Mouse (Mus musculus) cortical plate, adult 2 months (tissue): ENCODE data around the gene Cacna2d2. TPM values are rescaled to one million over a fixed set of nuclear protein-coding genes. Genes with fewer than 3 reads are reported as not detected.

Experiments
- H3K27ac ChIP-seq: fragments of 200-500 bp; 2 replicates; pipeline ENCODE4 v1.5.1; 2012; ENCODE audit warnings: low read length, control low read depth, inconsistent platforms; ENCODE audit not compliant: insufficient read depth
- H3K4me1 ChIP-seq: fragments of 200-500 bp; 2 replicates; pipeline ENCODE4 v1.6.1; 2011; ENCODE audit warnings: low read length; ENCODE audit not compliant: control insufficient read depth, insufficient read depth
- H3K4me3 ChIP-seq: fragments of 200-500 bp; 2 replicates; pipeline ENCODE4 v1.5.1; 2011; ENCODE audit warnings: mild to moderate bottlenecking, low read length, control low read depth; ENCODE audit not compliant: insufficient read depth
- CTCF ChIP-seq: fragments of 200-500 bp; IDR thresholded peaks from 2 replicates; pipeline ENCODE4 v1.5.1; 2011; ENCODE audit warnings: mild to moderate bottlenecking, control low read depth, low read length; ENCODE audit not compliant: insufficient read depth; ENCODE audit errors: extremely low read depth
- POLR2A ChIP-seq: fragments of 200-500 bp; IDR thresholded peaks from 2 replicates; pipeline ENCODE4 v1.6.1; 2011; ENCODE audit warnings: mild to moderate bottlenecking, low read length, control low read depth; ENCODE audit not compliant: insufficient read depth; ENCODE audit errors: extremely low read depth
- polyA plus RNA-seq: library from polyadenylated mRNA; depleted of rRNA; stranded (reverse); fragments of >200 nt; gene quantifications from 2 replicates; pipeline ENCODE4 v1.2.3, GENCODE M21; 2012

The Cacna2d2 gene
- polyA plus RNA-seq, 1 experiment = 32.9 TPM

DNA sequence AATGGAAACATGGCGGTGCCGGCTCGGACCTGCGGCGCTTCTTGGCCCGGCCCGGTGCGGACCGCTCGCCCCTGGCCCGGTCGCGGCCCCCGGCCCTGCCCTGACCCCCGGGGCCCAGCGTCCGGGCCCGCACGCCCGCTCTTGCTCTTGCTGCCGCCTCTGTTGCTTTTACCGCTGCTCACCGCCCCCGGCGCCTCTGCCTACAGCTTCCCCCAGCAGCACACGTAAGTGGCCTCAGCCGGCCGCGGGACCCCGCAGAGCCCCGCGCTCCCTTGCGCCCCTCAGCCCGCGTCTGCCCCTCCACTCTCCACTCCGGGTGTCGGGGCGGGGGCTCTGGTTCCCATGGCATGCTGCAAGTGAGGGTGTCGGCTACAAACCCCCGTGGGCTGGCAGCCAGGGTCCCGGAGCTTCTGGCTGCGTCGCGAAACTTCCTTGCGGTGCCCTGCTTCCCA lies 674 bp downstream of the Cacna2d2 start:
- H3K27ac ChIP-seq = no peak overlapping the region
- H3K4me3 ChIP-seq = peak overlapping the region; percentile 44
- TF ChIP-seq POLR2A (no peak), CTCF (no peak)

DNA sequence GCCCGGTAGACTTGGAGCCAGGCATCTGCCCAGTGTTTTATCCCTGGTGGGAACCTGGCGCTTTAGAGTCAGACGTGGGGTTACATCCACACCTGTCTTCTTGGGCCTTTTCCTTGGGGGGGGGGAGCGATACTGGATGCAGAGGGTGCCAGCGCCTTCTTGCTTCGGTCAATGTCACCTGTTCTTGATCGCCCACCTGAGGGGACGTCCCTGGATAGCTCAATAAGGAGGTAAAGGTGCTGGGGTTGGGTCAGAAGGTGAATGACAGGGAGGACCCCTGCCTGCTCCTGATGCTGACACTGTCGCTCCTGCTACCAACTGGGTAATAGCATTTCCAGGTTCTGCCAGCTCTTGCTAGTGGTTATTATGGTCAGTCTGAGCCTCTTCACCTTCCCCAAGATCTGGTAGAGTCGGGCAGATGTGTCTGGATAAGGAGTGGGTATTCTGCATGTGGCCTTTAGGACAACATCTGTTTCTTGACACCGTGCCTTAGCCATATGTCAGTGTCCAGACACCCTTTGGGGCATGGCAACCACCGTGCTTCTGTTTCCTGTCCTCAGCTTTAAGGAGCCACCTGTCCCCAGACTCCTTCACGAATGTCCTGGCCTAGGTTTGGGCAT lies 1.4 kb downstream of the Cacna2d2 start:
- TF ChIP-seq POLR2A (no peak), CTCF (no peak)
- Histone ChIP-seq H3K4me3 (peak overlapping the region; percentile 44), H3K4me1 (no peaks in the 10 kb centered on the region), H3K27ac (no peak overlapping the region)

More for the DNA sequence above, 674 bp downstream of the Cacna2d2 start:
- no peaks in the 10 kb centered on the region for H3K4me1 ChIP-seq

DNA sequence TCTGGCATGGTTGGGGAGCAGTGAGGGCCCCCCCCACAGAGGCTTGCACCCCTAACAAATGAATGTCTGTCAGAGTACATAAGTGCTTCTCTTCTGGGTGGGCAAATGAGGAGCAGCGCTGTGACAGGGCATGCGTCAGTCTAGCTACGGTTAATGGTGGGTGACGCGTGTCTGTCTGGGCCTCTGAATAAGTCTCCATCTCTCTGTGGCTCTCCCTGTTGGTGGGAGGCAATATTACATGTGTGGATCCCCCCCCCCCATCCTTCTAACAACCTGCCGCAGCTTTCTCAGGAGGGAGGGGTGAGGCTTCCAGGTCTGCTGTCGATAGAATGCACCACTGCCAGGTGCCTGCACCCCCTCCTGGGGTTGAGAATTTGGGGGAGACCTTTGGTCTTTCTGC lies 3.7 kb downstream of the Cacna2d2 start:
- no peak for TF ChIP-seq POLR2A
- TF ChIP-seq CTCF = 0 out of 2 replicates have a peak, but pooled peaks have one; percentile 6
- H3K27ac ChIP-seq = no peak overlapping the region
- H3K4me3 ChIP-seq = no peak overlapping the region
- peaks cover 2% of the 10 kb centered on the region; the same call in 1 of the 2 replicates for H3K4me1 ChIP-seq

DNA sequence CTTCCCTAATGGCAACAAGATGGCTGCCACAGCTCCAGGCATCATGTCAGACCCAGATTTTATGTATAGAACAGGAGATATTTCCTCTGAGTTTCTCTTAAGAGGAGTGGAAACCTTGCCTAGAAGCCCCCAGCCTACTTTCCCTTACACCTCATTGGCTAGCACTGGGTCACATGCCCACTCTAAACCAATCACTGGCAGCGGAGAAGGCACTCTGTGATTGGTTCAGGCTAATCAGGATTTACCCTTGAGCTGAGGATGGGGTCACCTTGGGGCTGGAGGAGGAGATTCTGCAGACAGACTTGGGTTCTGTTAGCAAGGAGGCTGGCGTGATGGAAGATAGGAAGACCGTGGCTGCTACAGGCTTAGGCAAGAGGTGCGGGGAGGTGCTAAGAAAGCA lies 10.0 kb downstream of the Cacna2d2 start:
- no peak overlapping the region for H3K4me3 ChIP-seq
- no peak overlapping the region for H3K27ac ChIP-seq
- TF ChIP-seq CTCF = no peak
- TF ChIP-seq POLR2A = no peak
- peaks cover 2% of the 10 kb centered on the region; the same call in 1 of the 2 replicates for H3K4me1 ChIP-seq

DNA sequence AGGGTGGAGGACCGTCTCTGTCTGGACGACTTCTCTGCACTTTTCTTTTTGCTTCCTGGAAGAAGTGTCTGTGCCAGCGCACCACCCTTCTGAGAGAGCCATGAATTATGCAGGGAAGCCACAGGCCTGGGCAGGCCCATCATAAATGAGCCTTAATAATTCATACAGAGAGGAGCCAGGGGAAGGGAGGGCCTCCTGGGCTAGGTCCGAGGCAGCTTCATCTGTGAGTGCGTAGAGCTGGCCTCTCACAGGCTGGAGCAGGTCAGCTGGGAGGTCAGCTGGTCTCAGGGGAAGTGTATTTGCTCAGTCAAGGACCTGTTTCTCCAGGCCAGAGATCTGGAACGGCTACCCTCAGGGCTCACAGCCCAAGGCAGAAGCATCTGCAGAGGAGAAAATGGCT lies 17.7 kb downstream of the Cacna2d2 start:
- Histone ChIP-seq H3K4me3 (no peak overlapping the region), H3K27ac (no peak overlapping the region), H3K4me1 (no peaks in the 10 kb centered on the region)
- TF ChIP-seq POLR2A (no peak), CTCF (no peak)

DNA sequence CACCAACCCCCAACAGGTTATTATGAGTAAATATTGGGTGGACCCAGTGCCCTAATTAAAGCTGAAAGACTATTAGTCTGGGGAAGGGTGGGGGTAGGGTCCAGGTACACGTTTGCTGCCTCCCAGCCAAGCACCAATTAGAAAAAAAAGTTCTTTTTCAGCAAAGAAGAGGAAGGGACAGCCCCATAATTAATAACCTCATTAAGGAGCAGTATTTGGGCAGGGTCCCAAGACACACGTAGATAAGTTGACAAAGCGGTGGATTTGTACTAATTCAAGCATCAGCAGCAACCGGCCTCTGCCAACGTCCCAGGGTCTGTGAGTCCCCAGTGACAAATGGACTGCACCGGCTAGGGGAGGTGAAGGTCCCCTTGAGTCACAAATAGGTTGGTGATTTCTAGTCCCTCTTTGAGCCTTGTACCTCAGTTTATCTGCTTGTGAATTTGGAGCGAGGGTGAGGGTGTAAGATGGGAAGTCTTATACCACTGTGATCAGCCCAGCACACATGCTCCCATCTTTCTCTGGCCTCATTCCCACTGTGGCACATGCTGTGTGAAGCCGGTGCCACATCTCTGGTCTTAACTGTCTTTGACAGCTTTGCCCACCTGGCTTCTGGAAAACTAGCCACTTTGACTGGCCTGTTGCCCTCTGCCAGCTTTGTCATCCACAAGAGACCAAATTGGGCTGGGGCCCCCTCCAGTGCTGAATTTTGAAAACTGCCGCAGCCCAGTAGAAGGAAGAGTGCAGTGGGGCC lies 20.3 kb downstream of the Cacna2d2 start:
- Histone ChIP-seq H3K27ac (no peak overlapping the region), H3K4me1 (no peaks in the 10 kb centered on the region), H3K4me3 (no peak overlapping the region)
- no peak for TF ChIP-seq POLR2A
- no peak for TF ChIP-seq CTCF

DNA sequence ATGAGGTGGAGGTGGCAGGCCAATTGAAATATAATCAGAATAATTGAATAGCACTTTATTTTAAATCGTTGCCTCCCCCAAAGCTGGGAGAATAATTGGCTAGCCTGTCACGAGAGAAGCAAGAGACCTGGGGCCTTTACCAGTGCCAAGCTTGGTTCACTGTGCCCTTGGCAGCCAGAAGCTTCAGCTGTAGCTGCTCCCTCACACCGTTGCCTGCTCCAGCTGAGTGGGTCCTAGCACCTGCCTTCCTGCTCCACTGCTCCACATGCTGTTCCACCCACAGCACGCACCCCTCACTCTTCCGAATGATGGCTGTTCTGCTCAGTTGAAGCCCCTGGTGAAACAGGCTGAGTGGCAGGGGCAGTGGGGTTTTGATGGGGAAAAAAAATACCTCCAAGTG lies 21.5 kb downstream of the Cacna2d2 start:
- no peak overlapping the region for H3K4me3 ChIP-seq
- no peak for TF ChIP-seq POLR2A
- no peak for TF ChIP-seq CTCF
- no peaks in the 10 kb centered on the region for H3K4me1 ChIP-seq
- H3K27ac ChIP-seq = no peak overlapping the region

DNA sequence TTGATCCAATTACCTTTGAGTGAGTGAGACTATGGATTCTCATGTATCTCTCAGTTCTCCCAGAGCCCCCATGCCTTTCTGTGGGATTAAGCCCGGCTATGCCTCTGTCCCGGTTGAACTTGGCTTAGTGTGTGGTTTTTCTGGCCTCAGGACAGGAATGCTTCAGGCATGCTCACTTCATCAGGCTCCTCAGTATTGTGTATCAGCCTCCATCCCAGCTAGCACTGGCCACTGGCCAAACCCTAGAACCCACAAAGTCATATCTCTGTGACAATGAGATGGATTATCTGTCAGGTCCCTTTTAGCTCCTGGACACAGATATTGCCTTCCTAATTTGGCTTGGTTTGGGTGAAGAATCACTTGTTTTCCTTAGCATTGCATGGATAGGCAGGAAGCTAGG lies 23.5 kb downstream of the Cacna2d2 start:
- H3K4me1 ChIP-seq = no peaks in the 10 kb centered on the region
- no peak for TF ChIP-seq CTCF
- TF ChIP-seq POLR2A = no peak
- H3K27ac ChIP-seq = no peak overlapping the region
- no peak overlapping the region for H3K4me3 ChIP-seq

DNA sequence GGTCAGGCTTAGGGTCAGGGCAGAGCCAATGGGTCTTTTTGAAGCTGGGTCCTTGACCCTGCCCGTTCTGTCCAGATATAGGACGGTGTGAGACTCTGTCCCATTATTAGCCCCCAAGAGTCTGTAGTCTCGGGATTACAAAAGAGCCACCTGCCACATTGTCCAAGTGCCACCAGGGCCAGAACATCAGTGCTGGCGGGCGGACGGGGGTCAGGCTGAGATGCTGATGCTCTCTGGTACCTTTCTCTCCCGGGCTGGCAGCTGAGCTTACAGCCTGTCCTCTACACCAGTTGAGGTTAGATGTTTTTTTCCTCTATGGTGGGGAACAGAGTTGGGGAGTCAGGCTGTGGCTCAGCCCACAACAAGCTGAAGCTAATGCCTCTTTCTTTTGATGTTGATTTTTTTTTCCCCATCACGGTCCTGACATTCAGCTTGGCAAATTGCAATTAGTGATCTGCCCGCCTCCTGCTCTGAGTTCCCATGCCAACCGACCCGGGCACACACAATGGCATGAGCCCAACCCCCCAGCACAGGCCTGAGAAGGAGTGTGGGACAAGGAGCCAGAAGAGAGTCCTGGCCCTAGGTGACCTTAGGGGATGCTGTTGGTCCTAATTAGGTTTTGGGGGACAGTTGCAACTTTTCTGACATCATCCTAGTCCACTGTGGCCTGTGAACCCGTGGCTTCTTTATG lies 25.2 kb downstream of the Cacna2d2 start:
- Histone ChIP-seq H3K4me3 (no peak overlapping the region), H3K27ac (no peak overlapping the region), H3K4me1 (no peaks in the 10 kb centered on the region)
- no peak for TF ChIP-seq CTCF
- no peak for TF ChIP-seq POLR2A

DNA sequence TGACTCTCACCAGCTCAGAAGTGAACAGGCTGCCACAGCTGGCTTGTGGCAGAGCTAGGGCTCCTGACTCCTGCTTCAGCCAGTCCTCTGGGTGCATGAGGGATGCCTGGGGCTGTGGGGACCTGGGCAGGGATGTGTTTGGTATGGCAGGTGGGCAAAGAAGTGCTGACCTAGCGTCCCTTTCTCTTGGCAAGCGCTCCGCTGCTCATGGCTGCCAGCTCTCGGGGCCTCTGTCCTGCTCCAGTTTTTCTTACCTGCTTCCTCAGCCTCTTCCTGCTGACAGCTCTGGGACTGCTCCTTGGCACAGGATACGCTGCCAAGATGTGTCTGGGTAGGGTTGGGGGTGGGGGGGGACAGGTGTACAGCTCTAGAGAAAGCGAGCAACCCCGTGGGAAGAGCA lies 28.5 kb downstream of the Cacna2d2 start:
- Histone ChIP-seq H3K27ac (no peak overlapping the region), H3K4me3 (no peak overlapping the region), H3K4me1 (no peaks in the 10 kb centered on the region)
- TF ChIP-seq CTCF (no peak), POLR2A (no peak)
